Mouse (Mus musculus) frontal cortex, postnatal 36 days (tissue): ENCODE measurements at regions not wholly inside any gene's neighbourhood (a gene's known extent, or its start where the extent isn't known, plus 50 kb on each side); places are given as distances from the start of the nearest gene placed in this dataset.

Experiments used
- DNase-seq, 2 experiments: peaks; one replicate each; pipeline ENCODE4 v3.0.0; 2022; ENCODE audit warnings: low spot score in 2 of 2

- no peak for DNase-seq
Observed at GRCm38 (mm10) chr15:65646470-65646869, 631.8 kb upstream of the Gm21961 start.

GRCm38 (mm10) chr15:65639484-65639883, 624.8 kb upstream of the Gm21961 start:
- DNase-seq, result no peak

DNA sequence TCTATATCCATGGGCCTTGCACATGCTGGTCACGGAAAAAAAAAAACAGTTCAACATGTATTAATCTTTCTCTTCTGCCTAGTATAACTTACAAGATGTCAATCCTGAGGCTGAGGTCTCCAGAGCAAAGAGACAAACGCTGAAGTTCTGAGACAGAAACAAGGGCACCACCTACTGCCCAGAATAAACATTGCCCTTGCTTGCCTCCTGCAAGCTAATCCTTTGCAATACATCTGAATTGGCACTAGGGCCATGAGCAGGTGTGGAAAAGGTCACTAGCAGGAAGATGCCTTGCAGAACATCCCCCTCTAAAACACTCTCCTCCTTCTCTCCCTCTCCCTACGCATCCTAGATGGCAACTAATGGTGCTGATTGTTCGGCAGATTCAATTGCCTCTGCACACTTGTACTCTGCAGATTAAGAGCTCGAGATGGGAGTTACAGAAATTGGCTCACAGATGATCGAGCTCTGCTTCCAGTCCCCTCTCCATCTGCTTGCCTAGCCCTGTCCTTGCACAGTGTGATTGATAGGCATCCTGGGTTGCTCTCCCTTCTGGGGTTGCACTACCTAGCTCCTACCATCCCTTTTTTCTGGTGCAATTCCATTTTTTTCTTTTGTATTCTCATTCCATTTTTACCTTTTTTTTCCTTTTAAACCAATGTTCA, 622.9 kb upstream of the Gm21961 start:
- peak; percentile 50 to 86 for DNase-seq

- DNase-seq, result no peak
Observed at GRCm38 (mm10) chr15:65632440-65632839, 617.7 kb upstream of the Gm21961 start.

DNA sequence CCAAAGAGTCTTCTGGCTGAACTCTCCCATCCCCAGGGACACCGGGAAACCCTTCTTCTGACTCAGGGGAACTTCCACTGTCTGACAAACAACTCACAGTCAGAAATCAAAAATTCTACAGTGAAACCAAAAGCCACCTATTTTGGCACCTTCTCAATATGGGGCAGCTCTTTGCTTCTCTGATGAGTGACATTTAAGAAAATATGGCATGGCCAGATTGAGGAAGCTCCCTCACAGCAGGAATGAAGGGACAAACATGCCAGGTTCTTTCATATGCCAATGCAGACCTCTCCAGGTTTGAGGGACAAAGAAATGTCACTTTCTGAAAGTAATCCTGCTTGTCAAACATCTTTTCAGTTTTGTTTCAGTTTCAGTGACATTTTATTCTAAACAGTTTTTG, 615.8 kb upstream of the Gm21961 start:
- DNase-seq, result no peak

DNA sequence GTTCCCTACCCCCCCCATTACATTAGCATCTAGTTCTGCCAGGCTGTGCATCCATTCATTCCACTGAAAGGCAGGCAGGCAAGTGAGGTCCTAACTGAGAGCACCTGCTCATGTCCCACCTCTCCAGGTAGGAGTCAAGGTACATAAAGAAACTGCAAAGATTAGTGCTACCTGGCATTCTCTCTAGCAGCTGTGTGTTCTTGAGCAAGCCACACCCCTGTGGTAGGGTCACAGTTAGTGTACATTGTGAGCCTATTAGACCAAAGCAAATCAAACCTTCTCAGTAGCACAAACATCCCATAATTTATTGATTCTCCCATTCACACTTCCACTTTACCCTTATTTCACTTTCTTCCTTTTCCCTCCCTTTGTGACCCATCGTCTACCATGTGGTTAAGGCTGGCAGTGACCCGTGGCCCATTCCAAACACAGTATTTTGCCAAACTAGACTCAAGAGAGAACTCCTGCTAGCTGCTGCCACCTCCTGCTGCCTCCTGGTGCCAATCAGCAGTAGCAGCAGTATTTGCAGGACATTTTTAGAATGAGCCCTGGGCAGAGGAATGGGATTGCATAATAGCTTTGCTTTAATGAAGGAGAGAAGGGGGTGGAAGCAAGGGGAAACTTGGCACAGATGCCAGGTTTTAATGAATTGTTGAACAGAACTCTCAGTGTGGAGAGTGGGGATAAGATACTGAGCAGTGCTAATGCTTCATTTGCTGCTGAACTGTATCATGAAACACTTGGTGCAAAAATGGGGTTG, 578.2 kb upstream of the Gm21961 start:
- DNase-seq, result peak; percentile 40 to 72

- DNase-seq, result no peak
Observed at GRCm38 (mm10) chr15:65585566-65585965, 570.9 kb upstream of the Gm21961 start.

DNA sequence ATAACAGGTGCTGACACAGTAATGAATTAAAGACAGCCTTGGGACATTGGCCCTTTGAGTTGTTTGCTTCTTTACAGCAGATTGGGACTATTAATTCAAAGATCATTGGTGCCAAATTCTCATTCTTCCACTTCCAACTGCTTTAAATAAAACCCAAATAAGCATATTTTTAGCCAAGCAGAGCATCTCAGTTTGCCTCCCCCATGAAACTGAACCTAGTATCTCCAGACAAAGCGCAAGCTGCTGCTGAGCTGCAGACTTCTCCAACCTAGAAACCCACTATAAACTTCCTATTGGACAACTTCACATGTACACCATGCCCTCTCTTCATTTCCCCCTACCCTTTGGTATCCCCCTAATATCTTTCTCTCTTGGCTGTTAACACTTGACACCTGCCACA, 564.6 kb upstream of the Gm21961 start:
- DNase-seq, result peak in 1 of 2 experiments; percentile 30

GRCm38 (mm10) chr15:65567931-65568330, 553.2 kb upstream of the Gm21961 start:
- DNase-seq, result peak in 1 of 2 experiments; percentile 9

GRCm38 (mm10) chr15:65557846-65558835, 543.4 kb upstream of the Gm21961 start:
- DNase-seq, result peak in 1 of 2 experiments; percentile 24

GRCm38 (mm10) chr15:65549046-65549445, 534.3 kb upstream of the Gm21961 start:
- no peak for DNase-seq

DNA sequence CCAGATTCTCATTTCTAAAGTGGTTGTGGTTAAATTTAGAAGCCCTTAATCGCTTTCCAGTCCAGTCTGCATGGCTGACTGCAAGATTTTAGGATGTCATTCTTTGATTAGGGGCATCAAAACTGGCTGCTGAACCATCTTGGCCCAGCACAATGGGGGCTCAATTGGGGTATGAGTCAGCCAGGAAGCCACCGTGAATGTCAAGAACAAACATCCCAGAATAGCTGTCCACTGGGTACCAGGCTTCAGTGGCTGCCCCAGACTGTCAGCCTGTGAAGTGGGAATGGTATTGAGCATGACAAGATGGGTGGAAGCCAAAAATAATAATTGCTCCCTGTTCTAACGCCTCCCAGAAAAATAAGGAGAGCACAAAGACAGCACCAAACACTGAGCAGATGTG, 520.9 kb upstream of the Gm21961 start:
- no peak for DNase-seq

- peak; percentile 17 to 62 for DNase-seq
Observed at GRCm38 (mm10) chr15:65532241-65532640, 517.5 kb upstream of the Gm21961 start.

GRCm38 (mm10) chr15:65502656-65503055, 488.0 kb upstream of the Gm21961 start:
- no peak for DNase-seq

- peak; percentile 8 to 41 for DNase-seq
Observed at GRCm38 (mm10) chr15:65478940-65479339, 464.2 kb upstream of the Gm21961 start.

DNA sequence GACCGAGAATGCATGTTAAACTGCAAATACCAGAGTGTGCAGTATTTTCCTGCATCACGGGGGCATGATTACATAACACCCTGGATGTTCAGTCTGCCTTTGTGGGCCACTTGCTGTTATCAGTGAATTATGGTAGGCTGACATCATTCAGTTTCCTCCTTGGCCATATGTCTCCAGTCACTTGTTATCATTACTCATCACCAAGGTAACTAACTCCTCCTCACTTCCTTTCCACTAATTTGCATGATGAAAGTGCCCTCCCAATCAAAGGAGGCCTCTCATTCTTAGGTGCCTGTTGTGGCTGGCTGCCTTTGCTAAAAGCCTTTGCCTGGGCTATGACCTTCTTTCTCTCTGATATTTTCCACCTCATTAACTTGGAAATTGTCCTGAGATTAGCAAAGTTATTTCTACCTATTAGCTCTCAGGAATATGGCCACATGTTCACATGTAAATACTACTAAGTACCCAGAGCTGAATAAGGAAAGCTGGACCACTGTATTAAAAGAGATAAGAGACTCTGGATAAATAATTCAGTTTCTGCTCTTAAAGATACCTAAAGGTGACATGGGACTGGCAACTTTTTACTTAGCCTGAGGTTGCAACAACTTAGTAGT, 440.6 kb upstream of the Gm21961 start:
- no peak for DNase-seq

DNA sequence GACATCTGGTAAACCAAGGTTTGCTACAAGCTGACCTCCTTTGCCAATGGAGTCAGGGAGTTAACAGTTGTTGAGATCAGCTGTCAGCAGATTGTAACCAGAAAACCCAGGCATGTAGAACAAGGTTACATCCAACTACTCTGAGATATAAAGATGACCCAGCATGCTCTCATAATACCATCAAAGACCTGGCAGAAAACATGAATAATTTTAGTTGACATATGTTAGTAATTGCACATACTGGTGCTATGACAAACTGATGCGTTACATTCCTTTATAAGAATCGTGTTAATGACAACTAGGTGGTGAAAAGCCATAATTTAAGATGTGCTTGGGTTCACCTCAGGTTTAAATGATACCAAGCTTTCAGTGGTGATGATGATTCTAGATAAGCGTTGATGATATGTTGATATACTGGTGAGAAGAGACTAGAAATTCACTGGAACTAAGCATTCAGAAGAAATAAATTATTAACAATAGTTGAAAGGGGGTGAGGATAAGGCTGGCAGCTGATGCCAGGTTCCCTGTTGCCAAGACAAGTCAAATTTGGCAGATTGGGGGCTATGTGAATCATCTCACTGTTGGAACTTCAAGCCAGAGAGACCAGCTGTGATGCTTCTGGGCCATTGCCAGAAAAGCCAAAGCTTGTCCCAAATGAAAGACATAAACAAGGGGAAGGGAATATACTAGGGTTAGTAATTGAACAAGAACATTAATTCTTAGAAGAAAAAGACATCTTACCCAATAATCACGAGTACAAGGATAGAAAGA, 437.7 kb upstream of the Gm21961 start:
- DNase-seq, result peak in 1 of 2 experiments; percentile 6

- DNase-seq, result peak in 1 of 2 experiments; percentile 6
Observed at GRCm38 (mm10) chr15:65419736-65420135, 405.0 kb upstream of the Gm21961 start.
